Mouse (Mus musculus) neutrophil, adult 5-6 weeks (primary cell): ENCODE results near the gene Scml4. TPM values are rescaled to one million over a fixed set of nuclear protein-coding genes. Genes with fewer than 3 reads are reported as not detected.

Experiments used
- ATAC-seq: fragments of 151-379, 151-347 bp; 2 replicates; pipeline ENCODE4 v1.8.0; 2017; ENCODE audit warnings: mild to moderate bottlenecking, moderate TSS enrichment; ENCODE audit not compliant: insufficient number of reproducible peaks, poor library complexity, low FRiP score, severe bottlenecking; ENCODE audit errors: extremely low read depth
- total RNA-seq: library from RNA; stranded (forward); fragments of 200-1000 nt; gene quantifications from 2 replicates; pipeline ENCODE4 v1.2.3, GENCODE M21; 2017

Gene Scml4
- total RNA-seq, 1 experiment from 2014 or later = 66.6 TPM

DNA sequence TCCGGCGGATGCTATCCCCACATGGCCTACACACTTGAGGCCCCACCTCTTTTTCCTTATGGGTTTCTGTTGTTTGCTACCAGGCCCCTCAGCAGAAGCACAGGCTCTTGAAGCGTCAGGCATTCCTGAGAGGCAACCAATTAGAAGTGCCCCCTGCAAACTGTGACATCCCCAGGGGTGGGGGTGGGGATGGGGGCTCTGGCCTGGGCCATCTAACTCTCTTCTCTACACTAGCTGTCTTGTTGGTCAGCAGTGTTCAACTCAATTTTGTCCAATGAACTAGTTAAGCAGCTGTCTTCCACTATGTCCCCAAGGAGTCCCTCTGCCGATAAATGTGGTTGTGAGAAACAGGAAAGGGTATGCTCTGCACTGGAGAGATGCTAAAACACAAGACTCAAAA is 144.9 kb downstream of the Scml4 start:
- ATAC-seq = no peak

DNA sequence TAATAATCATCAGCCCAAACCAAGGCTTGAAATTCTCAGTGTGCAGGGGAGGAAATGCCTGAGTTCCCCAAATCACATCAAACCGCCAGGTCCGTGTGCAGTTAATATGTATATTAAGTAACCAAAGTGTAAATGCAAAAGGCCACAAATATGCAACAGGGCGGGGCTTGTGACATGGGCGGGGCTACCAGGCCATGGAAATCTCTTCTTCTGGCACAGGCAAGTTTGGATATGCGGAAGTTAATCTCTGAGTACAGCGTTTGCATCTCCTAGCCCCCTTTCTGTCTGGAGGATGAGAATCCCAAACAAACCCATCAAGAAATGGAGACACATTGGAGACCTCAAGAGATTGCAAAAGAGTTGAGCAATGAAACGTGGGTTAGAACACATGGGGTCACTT is 145.5 kb downstream of the Scml4 start:
- ATAC-seq = no peak

DNA sequence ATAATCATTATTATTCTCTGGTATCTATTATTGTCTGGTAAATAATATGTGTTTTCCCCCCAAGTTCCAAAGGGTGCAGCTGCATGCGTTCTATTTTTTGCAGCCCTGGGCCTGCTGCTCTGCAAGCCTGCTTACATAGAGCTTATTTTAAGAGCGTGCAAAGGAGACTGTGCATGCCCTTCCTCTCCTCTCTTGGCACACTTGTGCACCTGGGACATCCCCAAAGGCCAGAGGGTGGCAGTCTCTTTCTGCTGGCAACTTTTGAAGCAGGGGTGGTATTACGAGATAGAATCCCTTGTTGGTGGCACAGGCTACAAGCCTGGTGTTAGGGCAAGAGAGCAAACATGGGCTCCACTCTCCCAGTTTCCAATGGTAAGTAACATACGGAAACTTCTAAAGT is 146.4 kb downstream of the Scml4 start:
- no peak for ATAC-seq

DNA sequence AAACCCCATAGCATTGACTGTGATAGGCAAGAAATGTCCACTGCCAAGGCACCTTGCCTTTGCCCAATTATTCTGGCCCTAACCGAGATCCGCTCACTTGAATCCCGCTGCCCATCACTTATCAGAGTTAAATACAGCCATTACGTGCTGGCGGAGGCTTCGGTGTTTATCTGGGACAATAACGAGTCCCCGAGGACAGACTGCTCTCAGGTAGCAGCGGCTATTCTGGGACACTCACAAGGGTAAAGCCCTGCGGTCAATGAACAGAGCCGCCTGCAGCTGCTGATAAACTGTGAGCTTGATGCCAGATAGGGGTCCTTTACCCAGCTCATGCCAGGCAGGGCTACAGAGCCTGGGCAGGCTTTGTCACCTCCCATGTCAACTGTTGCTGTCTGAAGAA is 147.9 kb downstream of the Scml4 start:
- no peak for ATAC-seq

Other genes with a start within 250 kb of the Scml4 start
- gene Sec63, start 98.9 kb upstream of the Scml4 start, total RNA-seq = 44.0 and 51.1 TPM in 2 replicates